Mouse (Mus musculus) midbrain, embryonic 16.5 days (tissue): ENCODE data around the gene Spo11. TPM values are rescaled to one million over a fixed set of nuclear protein-coding genes. Genes with fewer than 3 reads are reported as not detected.

Source experiments
- ATAC-seq: fragments of 200-750 bp; cut with Nextera tagmentation; 2 replicates; pipeline ENCODE4 v1.8.0; 2017; ENCODE audit warnings: moderate TSS enrichment
- H3K27ac ChIP-seq: fragments of 300-500 bp; sonication (generic); 2 replicates; pipeline ENCODE4 v1.5.1; 2014; ENCODE audit warnings: mild to moderate bottlenecking, low read length, mixed read lengths
- H3K27me3 ChIP-seq: fragments of 300-500 bp; sonication (generic); 2 replicates; pipeline ENCODE4 v1.6.1; 2014; ENCODE audit warnings: low read depth, low read length, mixed read lengths; ENCODE audit not compliant: control insufficient read depth, insufficient read depth
- H3K36me3 ChIP-seq: fragments of 300-500 bp; sonication (generic); 2 replicates; pipeline ENCODE4 v1.6.1; 2014; ENCODE audit warnings: mild to moderate bottlenecking, low read length, moderate library complexity, mixed read lengths; ENCODE audit not compliant: control insufficient read depth, insufficient read depth
- H3K4me1 ChIP-seq: fragments of 300-500 bp; sonication (generic); 2 replicates; pipeline ENCODE4 v1.6.1; 2014; ENCODE audit warnings: mild to moderate bottlenecking, low read length, mixed read lengths; ENCODE audit not compliant: control insufficient read depth, insufficient read depth
- H3K4me2 ChIP-seq: fragments of 300-500 bp; sonication (generic); 2 replicates; pipeline ENCODE4 v1.6.1; 2014; ENCODE audit warnings: mild to moderate bottlenecking, low read length, mixed read lengths
- H3K4me3 ChIP-seq: fragments of 300-500 bp; sonication (generic); 2 replicates; pipeline ENCODE4 v1.5.1; 2014; ENCODE audit warnings: low read depth, mild to moderate bottlenecking, low read length, moderate library complexity, mixed read lengths
- H3K9ac ChIP-seq: fragments of 300-500 bp; sonication (generic); 2 replicates; pipeline ENCODE4 v1.6.1; 2014; ENCODE audit warnings: low read depth, low read length, mixed read lengths
- H3K9me3 ChIP-seq: fragments of 300-500 bp; sonication (generic); replicated peaks from 2 replicates; pipeline ENCODE4 v1.6.1; 2014; ENCODE audit warnings: mild to moderate bottlenecking, low read length, mixed read lengths; ENCODE audit not compliant: control insufficient read depth, poor library complexity, severe bottlenecking
- WGBS: fragments of 180-500 bp; shearing (Covaris S2); extraction: QIAGEN DNeasy Blood & Tissue Kit; methylation state at CpG from one replicate; pipeline ENCODE4 v1.1.7; 2014; 5-methylcytosine and 5-hydroxymethylcytosine counted together
- polyA plus RNA-seq: library from polyadenylated mRNA; unstranded; fragments of >200 nt; fragmentation: Nextera tagmentation; extraction: Ambion mirVana; gene quantifications from 2 replicates; pipeline ENCODE4 v1.2.1, GENCODE M21; 2015

The Spo11 gene
- polyA plus RNA-seq, 1 experiment from 2014 or later, result 1.0 TPM

DNA sequence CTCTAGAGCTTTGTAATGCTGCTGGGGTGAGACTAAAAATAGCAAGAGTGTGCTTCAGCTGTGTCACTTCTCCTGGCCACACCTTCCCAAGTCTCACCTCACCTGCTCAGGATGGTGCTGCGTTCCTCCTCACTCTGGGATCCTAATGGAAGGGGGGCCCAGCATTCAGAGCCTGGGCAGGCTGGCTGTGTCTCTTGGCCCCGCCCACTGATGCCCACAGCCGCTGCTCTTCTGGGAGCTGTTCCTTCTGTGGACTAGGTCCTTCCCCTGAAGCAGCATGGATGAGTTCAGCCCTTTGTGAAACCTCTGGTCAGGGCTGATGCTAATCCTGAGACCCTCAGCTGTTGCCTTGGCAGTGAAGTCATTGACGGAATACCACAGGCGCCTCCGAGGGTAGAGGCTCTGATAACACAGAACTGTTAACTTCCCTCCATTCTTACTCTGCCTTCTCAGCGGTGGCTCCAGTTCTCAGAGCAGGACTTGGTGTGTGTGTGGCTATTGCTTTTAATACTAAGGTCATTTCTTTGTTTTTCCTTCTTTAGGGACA, 37.3 kb downstream of the Spo11 start:
- Histone ChIP-seq H3K27ac (no peak overlapping the region), H3K4me2 (no peak overlapping the region), H3K4me3 (no peak overlapping the region), H3K27me3 (peaks cover 11% of the 10 kb centered on the region), H3K36me3 (peaks cover 28% of the 10 kb centered on the region), H3K9ac (no peak overlapping the region), H3K4me1 (peaks cover 5% of the 10 kb centered on the region; the same call in 1 of the 2 replicates), H3K9me3 (no peaks in the 10 kb centered on the region)
- no peak for ATAC-seq
- 84% methylated on average over 7 of the region's 7 CpGs for WGBS

- no peak overlapping the region for H3K9ac ChIP-seq
- no peak for ATAC-seq
- H3K27me3 ChIP-seq, result peaks cover 26% of the 10 kb centered on the region
- no peaks in the 10 kb centered on the region for H3K9me3 ChIP-seq
- peaks cover 18% of the 10 kb centered on the region for H3K4me1 ChIP-seq
- H3K27ac ChIP-seq, result no peak overlapping the region
- WGBS, result 58% methylated on average over 6 of the region's 6 CpGs
- no peak overlapping the region for H3K4me2 ChIP-seq
- peaks cover 6% of the 10 kb centered on the region for H3K36me3 ChIP-seq
- no peak overlapping the region for H3K4me3 ChIP-seq
Measured at GRCm38 (mm10) chr2:173017940-173018339, 40.4 kb downstream of the Spo11 start.

- H3K27me3 ChIP-seq, result peaks cover 26% of the 10 kb centered on the region
- H3K27ac ChIP-seq, result no peak overlapping the region
- 0 out of 2 replicates have a peak, but pooled peaks cover 2% of the 10 kb centered on the region for H3K36me3 ChIP-seq
- no peak overlapping the region for H3K4me2 ChIP-seq
- no peak overlapping the region for H3K4me3 ChIP-seq
- 18% methylated on average over 8 of the region's 8 CpGs for WGBS
- no peak overlapping the region for H3K9ac ChIP-seq
- ATAC-seq, result no peak
- no peaks in the 10 kb centered on the region for H3K9me3 ChIP-seq
- H3K4me1 ChIP-seq, result peaks cover 23% of the 10 kb centered on the region
Measured at GRCm38 (mm10) chr2:173018618-173019017, 41.1 kb downstream of the Spo11 start.

- peak overlapping the region; percentile 40 for H3K4me3 ChIP-seq
- H3K4me2 ChIP-seq, result peak overlapping the region; percentile 80
- H3K9ac ChIP-seq, result peak overlapping the region; percentile 52
- peaks cover 23% of the 10 kb centered on the region for H3K4me1 ChIP-seq
- H3K9me3 ChIP-seq, result no peaks in the 10 kb centered on the region
- H3K36me3 ChIP-seq, result no peaks in the 10 kb centered on the region
- H3K27me3 ChIP-seq, result peaks cover 26% of the 10 kb centered on the region
- no peak for ATAC-seq
- no peak overlapping the region for H3K27ac ChIP-seq
- WGBS, result 16% methylated on average over 9 of the region's 9 CpGs
Measured at GRCm38 (mm10) chr2:173019322-173019721, 41.8 kb downstream of the Spo11 start.

DNA sequence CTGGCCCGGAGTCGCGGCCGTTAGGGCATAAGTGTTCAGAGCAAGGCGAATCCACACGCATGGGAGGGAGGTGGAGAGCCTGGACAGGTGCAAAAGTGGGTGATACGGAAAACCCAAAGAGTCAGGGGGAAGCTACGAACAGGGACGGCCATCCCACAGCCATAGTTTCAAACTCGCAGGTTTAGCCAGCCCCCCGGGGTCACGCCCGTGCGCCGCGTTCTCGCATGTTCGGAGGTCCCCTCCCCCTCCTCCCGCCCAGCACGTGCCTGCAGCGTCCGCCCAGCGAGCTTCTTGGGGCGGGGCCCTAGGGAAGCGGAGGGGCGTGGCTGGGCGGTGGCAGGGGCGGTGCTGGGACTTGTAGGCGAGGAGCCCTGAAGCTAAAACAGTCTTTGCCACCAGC, 42.3 kb downstream of the Spo11 start:
- H3K4me3 ChIP-seq, result peak overlapping the region; percentile 40
- H3K4me2 ChIP-seq, result peak overlapping the region; percentile 80
- H3K36me3 ChIP-seq, result no peaks in the 10 kb centered on the region
- H3K4me1 ChIP-seq, result peaks cover 25% of the 10 kb centered on the region
- 0 out of 2 replicates have a peak, but pooled peaks have one; percentile 6 for ATAC-seq
- H3K27me3 ChIP-seq, result peaks cover 26% of the 10 kb centered on the region
- H3K27ac ChIP-seq, result no peak overlapping the region
- H3K9ac ChIP-seq, result peak overlapping the region; percentile 52
- H3K9me3 ChIP-seq, result no peaks in the 10 kb centered on the region
- WGBS, result under 1% methylated on average over 29 of the region's 29 CpGs

DNA sequence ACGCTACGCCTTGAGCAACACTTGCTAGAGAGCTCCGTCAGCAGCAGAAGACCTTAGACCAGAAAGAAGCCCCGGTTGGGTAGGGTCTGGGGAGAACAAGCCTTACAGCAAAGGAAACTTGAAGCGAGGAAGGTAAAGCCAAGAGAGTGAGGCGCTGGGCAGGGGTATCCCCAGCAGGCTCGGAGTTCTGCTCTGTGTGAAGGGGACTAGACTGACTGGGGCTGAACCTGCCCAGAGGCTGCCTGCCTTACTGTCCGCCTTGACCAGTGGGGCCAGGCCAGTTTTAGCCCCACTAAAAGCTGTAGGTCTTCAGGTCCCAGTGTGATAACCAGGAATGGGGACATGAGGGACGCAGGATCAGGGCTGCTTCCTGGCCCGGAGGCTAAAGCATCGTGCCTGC, 42.9 kb downstream of the Spo11 start, which contains the start of gene Rbm38:
Rbm38 (plus strand) TSS at position 69 of the 400 bp plus-strand sequence.
- 28% methylated on average over 11 of the region's 11 CpGs for WGBS
- no peaks in the 10 kb centered on the region for H3K9me3 ChIP-seq

DNA sequence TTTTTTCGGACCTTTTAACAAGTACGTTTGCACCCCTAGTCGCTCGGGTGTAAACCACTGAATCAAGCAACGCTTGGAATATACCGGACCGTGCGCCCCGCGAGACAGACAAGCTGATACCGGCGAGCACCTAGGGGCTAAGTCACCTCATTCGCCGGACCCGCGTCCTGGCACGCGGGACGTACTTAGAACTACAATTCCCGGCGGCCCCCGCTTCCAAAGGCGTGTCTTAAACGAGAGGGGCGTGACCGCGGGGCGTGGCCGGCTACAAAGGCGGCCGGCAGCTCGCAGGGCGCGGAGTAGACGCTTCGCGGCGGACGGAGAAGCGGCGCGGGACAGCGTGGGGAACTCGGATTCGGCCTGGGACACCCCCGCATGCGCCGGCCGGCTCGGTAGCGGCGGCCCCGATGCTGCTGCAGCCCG, 44.1 kb downstream of the Spo11 start:
- Histone ChIP-seq H3K9me3 (no peaks in the 10 kb centered on the region), H3K36me3 (no peaks in the 10 kb centered on the region), H3K27ac (0 out of 2 replicates have a peak overlapping the region, but pooled peaks have one; percentile 55), H3K4me3 (peak overlapping the region; percentile 66), H3K4me1 (peaks cover 31% of the 10 kb centered on the region), H3K27me3 (peaks cover 26% of the 10 kb centered on the region), H3K4me2 (peak overlapping the region; percentile 77), H3K9ac (peak overlapping the region; percentile 72)
- WGBS, result under 1% methylated on average over 53 of the region's 54 CpGs
- ATAC-seq, result peak; percentile 87

More for the DNA sequence above, 42.9 kb downstream of the Spo11 start, which contains the start of gene Rbm38:
- H3K9ac ChIP-seq, result peak within 1 kb of the TSS; percentile 52
- no peak for ATAC-seq
- H3K4me1 ChIP-seq, result peaks cover 31% of the 10 kb centered on the region
- peak within 1 kb of the TSS; percentile 80 for H3K4me2 ChIP-seq
- H3K27me3 ChIP-seq, result peaks cover 26% of the 10 kb centered on the region
- H3K36me3 ChIP-seq, result no peaks in the 10 kb centered on the region
- no peak within 1 kb of the TSS for H3K27ac ChIP-seq
- peak within 1 kb of the TSS; percentile 66 for H3K4me3 ChIP-seq

GRCm38 (mm10) chr2:173022056-173022681, 44.7 kb downstream of the Spo11 start:
- under 1% methylated on average over 47 of the region's 51 CpGs for WGBS
- H3K9ac ChIP-seq, result peak overlapping the region; percentile 72
- 0 out of 2 replicates have a peak overlapping the region, but pooled peaks have one; percentile 55 for H3K27ac ChIP-seq
- peaks cover 31% of the 10 kb centered on the region for H3K4me1 ChIP-seq
- peaks cover 26% of the 10 kb centered on the region for H3K27me3 ChIP-seq
- peak overlapping the region; percentile 66 for H3K4me3 ChIP-seq
- H3K36me3 ChIP-seq, result no peaks in the 10 kb centered on the region
- peak; percentile 57 for ATAC-seq
- H3K9me3 ChIP-seq, result no peaks in the 10 kb centered on the region
- peak overlapping the region; percentile 77 for H3K4me2 ChIP-seq

DNA sequence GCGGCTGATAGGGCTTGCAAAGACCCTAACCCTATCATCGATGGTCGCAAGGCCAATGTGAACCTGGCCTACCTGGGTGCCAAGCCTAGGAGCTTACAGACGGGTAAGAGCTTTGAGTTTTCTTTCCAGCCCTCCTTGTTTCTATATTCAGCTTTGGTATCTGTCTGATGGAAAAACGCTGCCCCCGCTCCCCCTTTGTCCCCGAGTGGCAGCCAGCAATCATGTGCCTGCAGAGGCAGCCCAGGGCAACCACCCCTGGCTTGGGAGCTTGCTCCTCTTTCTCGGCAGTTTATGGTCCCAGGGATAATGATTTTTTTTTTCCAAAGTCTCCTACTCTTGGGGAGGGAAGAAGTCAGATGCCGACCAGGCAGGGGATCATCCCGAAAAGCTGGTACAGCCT, 45.3 kb downstream of the Spo11 start:
- peaks cover 31% of the 10 kb centered on the region for H3K4me1 ChIP-seq
- H3K9ac ChIP-seq, result peak overlapping the region; percentile 52
- ATAC-seq, result no peak
- no peaks in the 10 kb centered on the region for H3K9me3 ChIP-seq
- peak overlapping the region; percentile 77 for H3K4me2 ChIP-seq
- H3K4me3 ChIP-seq, result peak overlapping the region; percentile 66
- no peaks in the 10 kb centered on the region for H3K36me3 ChIP-seq
- H3K27ac ChIP-seq, result no peak overlapping the region
- peaks cover 26% of the 10 kb centered on the region for H3K27me3 ChIP-seq
- WGBS, result 17% methylated on average over 10 of the region's 10 CpGs
